Mouse (Mus musculus) layer of hippocampus, postnatal 14 days (tissue): ENCODE data around the gene Arhgef26. TPM values are rescaled to one million over a fixed set of nuclear protein-coding genes. Genes with fewer than 3 reads are reported as not detected.

Source experiments
- DNase-seq, 2 experiments: peaks; one replicate each; pipeline ENCODE4 v3.0.0; 2021 to 2022; ENCODE audit warnings: low spot score in 2 of 2, mixed read lengths in 1 of 2
- total RNA-seq, 2 experiments: library from RNA; stranded (reverse); gene quantifications; 2 replicates each; pipeline ENCODE4 v1.2.3; 2021

Arhgef26 gene
- total RNA-seq, 2 experiments from 2014 or later: 63.2 to 64.1 TPM

GRCm38 (mm10) chr3:62379946-62380345 is 41.8 kb downstream of the Arhgef26 start:
- no peak for DNase-seq

- DNase-seq: no peak
Measured at GRCm38 (mm10) chr3:62380420-62380819, 42.3 kb downstream of the Arhgef26 start.

GRCm38 (mm10) chr3:62382853-62383252 is 44.7 kb downstream of the Arhgef26 start:
- DNase-seq: no peak

DNA sequence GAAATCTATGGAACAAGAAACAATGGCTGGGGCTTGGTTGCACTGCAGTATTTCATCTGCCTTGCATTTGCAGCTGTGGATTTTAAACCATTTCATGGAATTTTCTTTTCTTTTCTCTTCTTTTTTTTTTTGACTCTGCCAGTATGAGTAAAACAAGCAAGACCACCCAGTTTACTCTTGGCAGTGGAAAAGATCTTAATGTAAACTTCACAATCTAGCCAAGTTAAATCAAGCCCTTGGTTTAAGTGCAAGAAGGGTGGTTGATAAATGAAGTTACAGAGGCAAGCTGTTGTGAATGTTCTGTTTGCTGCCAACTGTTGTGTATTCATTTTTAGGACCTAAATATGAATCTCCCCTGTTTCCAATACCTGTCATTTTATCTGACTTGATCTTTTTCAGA is 54.5 kb downstream of the Arhgef26 start:
- no peak for DNase-seq

- DNase-seq: no peak
Measured at GRCm38 (mm10) chr3:62394284-62394683, 56.1 kb downstream of the Arhgef26 start.

DNA sequence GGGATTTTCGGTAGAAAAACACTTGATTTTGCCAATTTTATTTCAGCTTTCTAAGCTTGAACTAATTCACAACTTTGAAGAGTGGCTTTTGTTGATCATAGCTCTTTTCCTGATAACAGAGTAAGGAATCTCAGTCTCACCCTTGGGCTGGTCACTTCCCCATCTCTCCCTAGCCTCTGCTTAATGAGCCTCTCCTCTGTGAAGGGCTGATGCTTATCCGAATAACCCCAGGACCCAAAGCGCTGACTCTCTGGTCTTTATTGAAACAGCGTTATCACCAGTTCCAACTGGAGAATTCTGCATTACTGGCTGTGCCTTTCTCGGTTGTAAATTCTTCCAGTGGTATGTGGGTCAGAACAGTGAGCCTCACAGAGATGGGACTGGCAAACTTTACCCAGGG is 57.2 kb downstream of the Arhgef26 start:
- DNase-seq: no peak

GRCm38 (mm10) chr3:62396109-62396508 is 58.0 kb downstream of the Arhgef26 start:
- DNase-seq: no peak

DNA sequence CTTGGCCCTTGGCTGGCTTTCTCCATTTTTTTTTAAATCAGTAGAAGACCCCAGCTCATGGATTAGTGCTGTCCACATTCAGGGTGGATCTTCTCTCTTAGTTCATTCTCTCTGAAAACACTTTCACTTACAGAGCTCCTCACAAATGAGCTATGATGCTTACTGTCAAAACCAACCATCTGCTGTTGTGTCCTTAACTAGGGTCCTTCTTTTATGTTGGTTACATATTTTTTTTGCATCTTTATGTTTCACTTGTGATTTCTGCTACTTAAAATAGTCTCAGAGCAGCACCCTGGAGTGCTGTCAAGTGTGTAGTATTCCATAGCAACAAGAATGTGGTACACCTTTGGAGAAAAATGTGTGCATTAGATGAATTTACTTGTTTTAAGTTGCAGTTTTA is 60.0 kb downstream of the Arhgef26 start:
- no peak for DNase-seq

DNA sequence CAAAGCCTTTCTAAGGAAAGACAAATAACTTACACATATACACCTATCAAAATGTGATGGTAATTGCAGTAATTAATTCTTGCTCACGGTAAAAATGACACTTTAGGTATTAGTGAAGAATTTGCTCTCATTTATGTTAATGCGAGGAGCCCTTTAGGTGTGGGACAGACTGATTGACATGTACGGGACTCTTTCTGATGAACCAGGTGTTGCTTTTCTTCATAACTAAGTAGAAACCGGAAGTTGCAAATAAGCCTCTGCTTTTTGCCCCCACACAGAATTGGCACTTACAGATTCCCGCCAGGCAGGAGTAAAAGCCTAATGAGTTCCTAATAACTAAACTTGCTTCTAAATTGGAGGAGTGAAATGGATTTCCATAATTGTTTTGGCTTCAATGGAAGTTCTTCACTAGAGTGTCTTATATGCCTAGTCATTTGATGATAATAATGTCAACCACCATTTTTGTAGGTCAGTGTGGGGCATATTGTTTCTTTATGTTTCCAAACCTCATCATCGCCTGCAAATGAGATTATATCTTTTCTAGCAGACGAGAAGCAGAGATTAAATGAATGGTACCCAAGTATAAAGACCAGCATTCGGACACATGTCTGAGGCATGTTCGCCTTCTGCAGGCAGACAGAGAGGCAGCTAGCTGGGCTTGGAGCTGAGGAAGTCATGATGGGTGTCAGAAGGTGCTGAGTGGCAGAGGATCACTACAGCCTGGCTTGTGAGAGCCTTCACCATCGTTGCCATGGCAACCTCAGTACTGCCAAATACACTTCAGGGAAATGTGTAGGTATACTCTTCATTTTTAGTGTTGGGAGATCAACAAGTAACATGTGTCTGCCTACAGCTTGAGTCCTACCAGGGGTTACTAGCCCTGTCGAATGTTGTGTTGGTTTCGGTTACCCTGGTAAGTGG is 61.9 kb downstream of the Arhgef26 start:
- DNase-seq: no peak

GRCm38 (mm10) chr3:62402466-62402865 is 64.3 kb downstream of the Arhgef26 start:
- DNase-seq: no peak

GRCm38 (mm10) chr3:62404477-62405246 is 66.5 kb downstream of the Arhgef26 start:
- DNase-seq: no peak

- no peak for DNase-seq
Measured at GRCm38 (mm10) chr3:62409555-62410182, 71.5 kb downstream of the Arhgef26 start.

DNA sequence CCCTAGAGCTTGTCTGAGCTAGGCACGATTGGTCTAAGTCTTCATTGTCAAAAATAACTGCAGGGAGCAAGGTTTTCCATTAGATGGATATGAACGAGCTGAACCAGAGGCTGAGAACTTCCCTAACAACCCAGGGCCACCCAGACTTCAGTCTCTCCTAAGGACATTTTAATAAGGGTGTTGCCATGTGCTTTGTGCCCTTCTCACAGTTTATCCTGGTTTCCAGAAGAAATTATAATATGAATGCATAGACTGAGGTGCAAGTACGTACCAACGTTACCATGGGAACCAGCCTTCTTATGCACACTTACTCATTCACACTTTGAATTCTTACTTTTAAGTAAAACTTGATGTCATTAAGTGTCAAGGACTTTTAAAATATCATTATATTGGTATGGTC is 72.3 kb downstream of the Arhgef26 start:
- no peak for DNase-seq

DNA sequence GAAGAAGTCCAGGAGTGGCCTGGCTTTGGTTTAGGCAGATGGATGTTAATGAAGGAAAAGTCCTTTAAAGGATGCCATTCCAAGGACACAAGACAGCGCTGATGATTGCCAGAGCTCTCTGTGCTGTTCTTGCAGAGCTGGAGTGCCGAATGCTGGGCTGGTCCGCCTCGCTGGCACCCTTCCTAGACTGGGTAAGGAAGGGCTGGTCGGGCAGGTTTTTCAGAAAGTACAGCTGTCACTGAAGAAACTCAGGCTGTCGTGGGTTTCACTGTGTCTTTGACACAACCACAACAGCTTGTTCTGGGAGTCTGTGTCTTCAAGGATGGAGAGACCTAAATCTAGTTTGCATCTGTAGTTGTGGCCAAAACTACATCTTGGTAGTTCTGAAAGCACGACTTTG is 74.6 kb downstream of the Arhgef26 start:
- DNase-seq: peak; percentile 65 to 78

GRCm38 (mm10) chr3:62414926-62415325 is 76.8 kb downstream of the Arhgef26 start:
- no peak for DNase-seq

- no peak for DNase-seq
Measured at GRCm38 (mm10) chr3:62417458-62417857, 79.3 kb downstream of the Arhgef26 start.

- no peak for DNase-seq
Measured at GRCm38 (mm10) chr3:62418387-62419138, 80.4 kb downstream of the Arhgef26 start.

DNA sequence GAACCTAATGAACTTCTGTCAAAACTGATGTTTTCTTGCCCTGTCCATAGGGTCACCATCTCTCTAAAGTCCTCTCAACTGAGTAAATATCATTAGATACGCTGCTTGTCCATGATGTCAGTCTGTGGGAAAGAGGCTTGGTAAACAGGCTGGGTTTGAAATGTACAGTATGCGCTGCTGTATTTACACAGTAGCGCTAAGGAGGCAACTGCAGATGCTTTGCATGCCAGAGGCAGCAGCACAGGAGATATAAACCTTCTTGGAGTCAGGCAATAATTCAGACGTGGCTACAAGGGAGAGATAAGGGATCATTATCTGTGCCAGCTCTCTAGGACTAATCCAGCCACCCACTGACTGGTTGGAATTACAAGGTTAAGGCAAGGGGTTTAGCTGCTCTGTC is 95.5 kb downstream of the Arhgef26 start:
- no peak for DNase-seq

GRCm38 (mm10) chr3:62435923-62436322 is 97.8 kb downstream of the Arhgef26 start:
- no peak for DNase-seq

- no peak for DNase-seq
Measured at GRCm38 (mm10) chr3:62440431-62440969, 102.4 kb downstream of the Arhgef26 start.
